Mouse (Mus musculus): ENCODE data around the gene Mbnl2.

The Mbnl2 gene

GRCm38 (mm10) chr14:120315721-120316120 lies 40.3 kb downstream of the Mbnl2 start:
- in situ Hi-C loops (cut with MboI; ENCODE audit: unreplicated experiment in 2 of 2), result no loop called here

- in situ Hi-C loops (cut with MboI; ENCODE audit: unreplicated experiment in 2 of 2), result no loop called here
These were observed 43.0 kb downstream of the Mbnl2 start for GRCm38 (mm10) chr14:120318326-120318935.

- in situ Hi-C loops (cut with MboI; ENCODE audit: unreplicated experiment in 2 of 2), result no loop called here
These were observed 43.7 kb downstream of the Mbnl2 start for GRCm38 (mm10) chr14:120318974-120319731.

GRCm38 (mm10) chr14:120322041-120322440 lies 46.6 kb downstream of the Mbnl2 start:
- in situ Hi-C loops (cut with MboI; ENCODE audit: unreplicated experiment in 2 of 2), result no loop called here

- in situ Hi-C loops (cut with MboI; ENCODE audit: unreplicated experiment in 2 of 2), result no loop called here
These were observed 47.6 kb downstream of the Mbnl2 start for GRCm38 (mm10) chr14:120323111-120323510.

GRCm38 (mm10) chr14:120324061-120324791 lies 48.8 kb downstream of the Mbnl2 start:
- in situ Hi-C loops (cut with MboI; ENCODE audit: unreplicated experiment in 2 of 2), result no loop called here

- in situ Hi-C loops (cut with MboI; ENCODE audit: unreplicated experiment in 2 of 2), result loop anchor here (5.0 kb wide), 1 partner anchor 48 kb away; the partner anchor contains the start of gene Mbnl2 (in 2 of the 2)
These were observed 49.5 kb downstream of the Mbnl2 start for GRCm38 (mm10) chr14:120324883-120325480.

GRCm38 (mm10) chr14:120325673-120326072 lies 50.2 kb downstream of the Mbnl2 start:
- in situ Hi-C loops (cut with MboI; ENCODE audit: unreplicated experiment in 2 of 2), result loop anchor here (5.0 kb wide), 1 partner anchor 48 kb away; the partner anchor contains the start of gene Mbnl2 (in 2 of the 2)

GRCm38 (mm10) chr14:120330454-120330853 lies 55.0 kb downstream of the Mbnl2 start:
- in situ Hi-C loops (cut with MboI; ENCODE audit: unreplicated experiment in 2 of 2), result no loop called here

- in situ Hi-C loops (cut with MboI; ENCODE audit: unreplicated experiment in 2 of 2), result no loop called here
These were observed 55.5 kb downstream of the Mbnl2 start for GRCm38 (mm10) chr14:120330881-120331514.

GRCm38 (mm10) chr14:120333465-120334243 lies 58.2 kb downstream of the Mbnl2 start:
- in situ Hi-C loops (cut with MboI; ENCODE audit: unreplicated experiment in 2 of 2), result no loop called here

GRCm38 (mm10) chr14:120335366-120335765 lies 59.9 kb downstream of the Mbnl2 start:
- in situ Hi-C loops (cut with MboI; ENCODE audit: unreplicated experiment in 2 of 2), result no loop called here

GRCm38 (mm10) chr14:120335871-120336270 lies 60.4 kb downstream of the Mbnl2 start:
- in situ Hi-C loops (cut with MboI; ENCODE audit: unreplicated experiment in 2 of 2), result no loop called here

GRCm38 (mm10) chr14:120336380-120336779 lies 60.9 kb downstream of the Mbnl2 start:
- in situ Hi-C loops (cut with MboI; ENCODE audit: unreplicated experiment in 2 of 2), result no loop called here

- in situ Hi-C loops (cut with MboI; ENCODE audit: unreplicated experiment in 2 of 2), result no loop called here
These were observed 61.4 kb downstream of the Mbnl2 start for GRCm38 (mm10) chr14:120336841-120337240.

- in situ Hi-C loops (cut with MboI; ENCODE audit: unreplicated experiment in 2 of 2), result no loop called here
These were observed 62.4 kb downstream of the Mbnl2 start for GRCm38 (mm10) chr14:120337731-120338462.

GRCm38 (mm10) chr14:120338706-120339105 lies 63.2 kb downstream of the Mbnl2 start:
- in situ Hi-C loops (cut with MboI; ENCODE audit: unreplicated experiment in 2 of 2), result no loop called here

GRCm38 (mm10) chr14:120341912-120342311 lies 66.4 kb downstream of the Mbnl2 start:
- in situ Hi-C loops (cut with MboI; ENCODE audit: unreplicated experiment in 2 of 2), result no loop called here

- in situ Hi-C loops (cut with MboI; ENCODE audit: unreplicated experiment in 2 of 2), result no loop called here
These were observed 66.9 kb downstream of the Mbnl2 start for GRCm38 (mm10) chr14:120342321-120342720.
